Mouse (Mus musculus) ZHBTc4 (cell line): Measurements from ENCODE around the gene Mapk7.
A peak's percentile ranks its signal among the peaks of the same experiment; 100 is the strongest.

Experiments used
- DNase-seq: peaks from one replicate; pipeline ENCODE4 v3.0.0-alpha.2; 2011; ENCODE audit warnings: low read depth, low spot score

Gene Mapk7

GRCm38 (mm10) chr11:61490944-61491520 is 3.2 kb downstream of the Mapk7 start:
- DNase-seq, result no peak

- DNase-seq, result no peak
Observed at GRCm38 (mm10) chr11:61489874-61490273, 4.3 kb downstream of the Mapk7 start.

GRCm38 (mm10) chr11:61489085-61489484 is 5.1 kb downstream of the Mapk7 start:
- no peak for DNase-seq

GRCm38 (mm10) chr11:61487936-61488335 is 6.3 kb downstream of the Mapk7 start:
- DNase-seq, result peak; percentile 40

GRCm38 (mm10) chr11:61487401-61487800 is 6.8 kb downstream of the Mapk7 start:
- DNase-seq, result no peak

GRCm38 (mm10) chr11:61486458-61487219 is 7.6 kb downstream of the Mapk7 start:
- no peak for DNase-seq

GRCm38 (mm10) chr11:61485541-61486457 is 8.4 kb downstream of the Mapk7 start:
- DNase-seq, result no peak

- no peak for DNase-seq
Observed at GRCm38 (mm10) chr11:61484613-61485540, 9.3 kb downstream of the Mapk7 start, which contains the start of gene Mfap4. TSS of gene Mfap4 (plus strand) at chr11:61485431.

- DNase-seq, result no peak
Observed at GRCm38 (mm10) chr11:61484256-61484612, 10.0 kb downstream of the Mapk7 start.

GRCm38 (mm10) chr11:61483226-61483845 is 10.9 kb downstream of the Mapk7 start:
- DNase-seq, result no peak

GRCm38 (mm10) chr11:61481239-61482090 is 12.7 kb downstream of the Mapk7 start:
- DNase-seq, result no peak

GRCm38 (mm10) chr11:61478788-61479187 is 15.4 kb downstream of the Mapk7 start:
- no peak for DNase-seq

- no peak for DNase-seq
Observed at GRCm38 (mm10) chr11:61477566-61478508, 16.4 kb downstream of the Mapk7 start.

GRCm38 (mm10) chr11:61476786-61477382 is 17.3 kb downstream of the Mapk7 start:
- no peak for DNase-seq

- DNase-seq, result no peak
Observed at GRCm38 (mm10) chr11:61473630-61474029, 20.6 kb downstream of the Mapk7 start.

- DNase-seq, result no peak
Observed at GRCm38 (mm10) chr11:61470880-61471279, 23.3 kb downstream of the Mapk7 start.

GRCm38 (mm10) chr11:61469317-61469917 is 24.8 kb downstream of the Mapk7 start:
- DNase-seq, result no peak

- DNase-seq, result no peak
Observed at GRCm38 (mm10) chr11:61468534-61468933, 25.7 kb downstream of the Mapk7 start.
